Mouse (Mus musculus) NIH3T3 (cell line): ENCODE results near the gene Cnp.
"Not testable (repeated sequence)": the region's sequence is repeated elsewhere in the genome, so short reads cannot be mapped to it uniquely, and the experiment has no call there.

Experiments used
- DNase-seq: peaks from one replicate; pipeline ENCODE4 v3.0.0-alpha.2; 2012; ENCODE audit warnings: low read depth

Cnp gene

GRCm38 (mm10) chr11:100555583-100555982 lies 19.1 kb upstream of the Cnp start:
- peak; percentile 85 for DNase-seq

DNA sequence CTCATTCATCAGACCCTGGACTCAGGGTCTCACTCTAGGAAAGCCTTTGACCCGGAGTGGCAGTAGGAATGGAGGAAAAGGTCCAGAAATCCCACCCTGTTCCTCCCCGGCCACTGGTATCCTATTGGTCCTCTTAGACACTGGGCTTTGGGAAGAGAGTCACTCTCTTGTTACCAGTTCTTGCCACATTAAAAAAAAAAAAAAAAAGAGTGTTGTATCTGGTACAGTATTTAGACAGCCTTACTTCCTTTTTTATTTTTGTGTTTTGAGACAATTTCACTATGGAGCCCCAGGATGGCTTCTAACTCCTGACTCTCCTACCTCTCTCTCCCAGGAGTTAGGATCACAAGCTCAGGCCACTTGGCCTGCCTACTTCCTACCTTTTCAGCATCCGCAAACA lies 17.1 kb upstream of the Cnp start:
- DNase-seq: no peak

DNA sequence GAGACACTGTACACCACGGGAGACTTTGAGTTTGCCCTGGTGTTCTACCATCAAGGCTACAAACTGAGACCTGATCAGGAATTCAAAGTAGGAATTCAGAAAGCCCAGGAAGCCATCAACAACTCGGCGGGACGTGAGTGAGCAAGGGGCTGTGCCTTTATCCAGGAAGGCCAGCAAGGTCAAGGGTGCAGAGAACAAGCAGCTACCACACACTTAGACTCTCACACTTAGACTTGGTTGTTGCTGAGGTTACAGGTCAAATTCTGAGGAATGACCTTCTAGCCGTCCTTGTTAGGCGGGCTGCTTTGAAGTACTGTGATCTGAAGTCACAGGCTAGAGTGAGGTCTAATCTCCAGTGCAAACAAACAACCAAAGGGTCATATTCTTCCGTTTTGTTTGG lies 15.2 kb upstream of the Cnp start:
- no peak for DNase-seq

GRCm38 (mm10) chr11:100561748-100562147 lies 13.0 kb upstream of the Cnp start:
- peak; percentile 8 for DNase-seq

- no peak for DNase-seq
Measured at GRCm38 (mm10) chr11:100564297-100564696, 10.4 kb upstream of the Cnp start.

- DNase-seq: no peak
Measured at GRCm38 (mm10) chr11:100564703-100565102, 10.0 kb upstream of the Cnp start.

- DNase-seq: no peak
Measured at GRCm38 (mm10) chr11:100567229-100567628, 7.5 kb upstream of the Cnp start.

DNA sequence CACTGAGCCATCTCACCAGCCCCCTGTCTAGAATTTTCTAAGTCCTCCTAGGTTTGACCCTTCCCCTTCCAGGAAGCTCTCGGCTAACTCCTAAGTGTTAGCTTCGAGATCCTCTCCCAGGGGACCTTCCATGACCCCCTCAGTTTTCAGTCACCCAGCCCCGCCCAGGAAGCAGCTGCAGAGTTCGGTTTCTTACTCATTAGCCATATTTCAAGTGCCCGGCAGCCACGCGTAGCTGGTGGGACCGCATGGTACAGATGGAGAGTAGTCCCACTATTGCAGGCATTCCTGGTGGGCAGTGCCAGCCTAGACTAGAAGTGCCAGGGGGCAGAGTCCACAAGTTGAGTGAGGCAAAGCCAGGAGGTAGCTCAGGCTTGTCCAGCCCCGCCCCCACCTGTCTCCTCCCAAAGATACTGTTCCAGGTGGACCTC lies 6.9 kb upstream of the Cnp start:
- DNase-seq: no peak

DNA sequence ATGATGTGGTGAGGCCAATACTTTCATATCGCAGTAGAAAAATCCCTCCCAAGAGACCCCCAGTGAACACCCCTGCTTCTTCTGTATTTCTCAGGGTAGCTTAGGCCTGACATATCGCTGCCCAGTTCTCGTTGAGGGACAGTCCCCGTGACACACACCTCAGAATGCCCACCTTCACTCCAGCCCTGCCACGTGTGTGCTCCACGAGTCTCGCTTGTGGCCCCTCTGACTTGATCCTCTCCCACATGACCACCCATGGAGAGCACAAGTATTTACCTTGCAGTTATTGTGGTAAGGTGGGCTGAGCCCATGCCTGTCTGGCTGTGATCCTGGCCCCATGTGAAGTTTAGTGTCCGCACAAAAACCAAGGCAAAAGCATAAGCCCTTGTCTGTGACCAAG lies 6.0 kb upstream of the Cnp start:
- DNase-seq: no peak

DNA sequence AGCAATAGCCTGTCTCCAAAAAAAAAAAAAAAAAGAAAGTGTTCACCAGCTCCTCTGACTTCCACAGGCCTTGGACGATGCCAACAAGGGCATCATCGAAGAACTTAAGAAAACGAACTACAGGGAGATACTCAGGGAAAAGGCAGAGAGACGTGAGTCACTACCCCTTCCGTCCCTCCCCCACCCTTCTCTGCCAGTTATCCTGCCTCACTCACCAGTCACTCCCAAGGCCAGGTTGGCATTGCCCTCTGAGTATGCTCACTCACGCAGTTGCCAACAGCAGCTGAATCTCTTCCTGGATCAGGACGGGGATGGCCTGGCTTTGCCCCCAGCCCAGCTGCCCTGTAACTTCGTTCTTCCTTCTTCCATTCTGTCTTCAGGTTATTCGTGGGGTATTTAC lies 4.9 kb upstream of the Cnp start:
- DNase-seq: peak; percentile 78

DNA sequence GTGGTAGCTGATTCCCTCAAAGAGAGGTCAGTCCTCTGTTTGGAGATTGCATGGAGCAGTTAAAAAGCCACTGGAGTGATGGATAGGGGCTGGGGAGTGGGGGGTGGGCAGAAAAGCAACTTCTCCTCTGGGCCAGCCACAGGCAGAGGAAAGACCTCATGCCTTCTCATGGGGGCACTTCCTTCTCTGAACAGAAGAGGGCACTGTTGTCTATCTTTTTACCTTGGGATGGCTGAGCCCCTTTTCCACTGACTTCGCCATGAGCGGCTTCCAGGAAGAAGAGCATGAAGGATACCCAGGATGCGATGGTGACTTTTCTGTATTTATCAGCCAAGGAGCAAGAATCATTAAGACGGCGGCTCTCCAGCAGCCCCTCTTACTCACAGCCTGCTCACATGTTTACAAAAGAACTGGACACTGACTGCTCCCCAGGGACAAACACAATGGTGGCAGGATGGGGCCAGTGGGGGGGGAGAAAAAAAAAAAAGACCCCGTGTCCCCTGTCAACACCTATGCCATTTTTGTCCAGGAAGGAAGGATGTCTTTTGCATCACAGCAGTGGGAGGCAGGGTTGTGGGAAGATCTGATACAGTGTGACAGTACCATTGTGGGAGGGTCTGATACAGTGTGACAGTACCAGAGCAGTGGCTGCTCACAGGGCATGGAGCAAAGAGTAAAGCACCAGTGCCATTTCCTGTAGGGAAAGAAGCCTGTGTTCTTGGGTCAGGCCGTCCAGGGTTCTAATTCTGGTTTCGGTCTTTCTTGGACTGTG lies 4.1 kb upstream of the Cnp start:
- peak; percentile 88 for DNase-seq

- no peak for DNase-seq
Measured at GRCm38 (mm10) chr11:100571202-100571567, 3.5 kb upstream of the Cnp start.

GRCm38 (mm10) chr11:100574188-100574587 lies 516 bp upstream of the Cnp start:
- DNase-seq: no peak

DNA sequence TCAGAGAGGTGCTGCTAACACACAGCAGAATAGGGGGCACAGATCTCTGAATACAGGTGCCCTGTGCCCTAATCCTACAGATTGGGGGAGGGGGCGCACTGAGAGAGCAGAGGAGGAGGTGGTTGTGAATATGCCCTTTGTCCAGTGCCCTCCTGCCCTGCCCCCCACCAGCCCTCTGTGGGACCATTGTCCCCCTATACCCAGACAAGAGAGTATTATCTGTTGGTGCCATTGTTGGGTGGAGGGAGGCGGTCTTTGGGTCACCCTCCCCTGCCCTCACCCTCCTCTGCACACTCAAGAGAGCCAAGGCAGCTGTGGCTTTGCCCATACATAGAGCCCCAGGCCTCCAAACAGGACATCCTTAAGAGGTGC lies 766 bp downstream of the Cnp start:
- no peak for DNase-seq

DNA sequence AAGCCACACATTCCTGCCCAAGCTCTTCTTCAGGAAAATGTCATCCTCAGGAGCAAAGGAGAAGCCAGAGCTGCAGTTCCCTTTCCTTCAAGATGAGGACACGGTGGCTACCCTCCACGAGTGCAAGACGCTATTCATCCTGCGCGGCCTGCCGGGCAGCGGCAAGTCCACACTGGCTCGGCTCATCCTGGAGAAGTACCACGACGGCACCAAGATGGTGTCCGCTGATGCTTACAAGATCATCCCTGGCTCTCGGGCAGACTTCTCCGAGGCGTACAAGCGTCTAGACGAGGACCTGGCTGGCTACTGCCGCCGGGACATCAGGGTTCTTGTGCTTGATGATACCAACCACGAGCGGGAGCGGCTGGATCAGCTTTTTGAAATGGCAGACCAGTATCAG lies 1.6 kb downstream of the Cnp start:
- no peak for DNase-seq

DNA sequence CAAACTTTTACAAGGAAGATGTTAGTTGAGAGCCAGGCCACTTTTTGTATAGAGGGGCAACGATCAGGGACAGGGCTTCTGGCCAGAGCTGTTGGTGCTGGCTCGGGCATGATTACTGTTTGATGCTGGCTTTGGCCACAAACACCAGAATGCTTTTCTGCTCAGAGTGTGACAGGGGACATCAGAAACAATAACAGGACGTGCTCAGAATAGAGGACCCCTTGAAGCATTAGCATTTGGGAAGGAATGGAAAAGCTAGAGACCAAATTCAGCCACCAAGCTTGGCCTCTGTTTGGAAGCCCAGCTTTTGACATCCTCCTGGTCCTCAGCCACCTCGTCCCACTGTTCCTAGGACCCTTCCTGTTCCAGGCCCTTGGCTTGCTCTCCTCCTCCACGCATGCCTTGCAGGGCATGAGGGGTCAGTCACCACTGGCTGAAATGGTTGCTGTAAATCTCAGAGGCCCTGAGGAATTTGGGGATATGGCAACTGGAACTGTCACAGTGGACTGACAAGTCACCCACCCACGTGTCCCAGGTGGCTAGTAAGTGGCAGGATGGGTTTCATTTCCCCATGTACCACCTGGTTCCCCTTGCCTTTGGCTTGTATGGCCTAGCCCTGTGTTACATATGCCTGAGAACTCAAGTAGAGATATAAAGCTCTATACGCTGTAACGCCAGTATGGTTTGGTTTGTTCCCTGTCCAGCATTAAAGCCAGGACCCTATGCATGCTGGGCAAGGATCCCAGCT lies 3.3 kb downstream of the Cnp start:
- no peak for DNase-seq

- DNase-seq: no peak
Measured at GRCm38 (mm10) chr11:100579116-100579799, 4.6 kb downstream of the Cnp start.

- DNase-seq: no peak
Measured at GRCm38 (mm10) chr11:100580275-100580674, 5.6 kb downstream of the Cnp start.

GRCm38 (mm10) chr11:100581756-100582155 lies 7.1 kb downstream of the Cnp start:
- DNase-seq: peak; percentile 18

- not testable (repeated sequence) for DNase-seq
Measured at GRCm38 (mm10) chr11:100582413-100582812, 7.7 kb downstream of the Cnp start.

GRCm38 (mm10) chr11:100582836-100583235 lies 8.1 kb downstream of the Cnp start:
- no peak for DNase-seq

- no peak for DNase-seq
Measured at GRCm38 (mm10) chr11:100584561-100584961, 9.9 kb downstream of the Cnp start.

DNA sequence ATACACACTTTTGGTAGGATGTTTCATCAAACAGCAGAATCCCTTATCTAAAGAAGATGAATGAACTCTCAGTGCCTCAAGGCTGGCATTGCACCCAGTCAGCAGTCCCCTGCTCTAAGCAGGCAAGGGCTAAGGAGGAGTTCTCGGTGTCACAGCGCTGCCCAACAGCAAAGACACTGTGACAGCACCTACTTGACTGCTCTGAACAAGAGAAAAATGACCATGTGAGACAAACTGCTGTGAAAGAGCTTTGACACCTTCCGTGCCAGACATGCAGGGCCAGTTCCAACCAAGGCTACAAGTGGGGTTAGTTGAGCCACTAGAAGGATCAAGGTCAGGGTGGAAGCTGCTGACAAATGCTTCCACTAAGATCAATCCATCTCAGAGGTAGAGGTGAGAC lies 10.4 kb downstream of the Cnp start:
- DNase-seq: no peak
